Mouse (Mus musculus): ENCODE results near the gene Zrsr2. TPM values are rescaled to one million over a fixed set of nuclear protein-coding genes. Genes with fewer than 3 reads are reported as not detected.

Zrsr2 gene
- polyA plus RNA-seq (2012; fragmentation: generic; extraction: Trizol), result 18.7 TPM

DNA sequence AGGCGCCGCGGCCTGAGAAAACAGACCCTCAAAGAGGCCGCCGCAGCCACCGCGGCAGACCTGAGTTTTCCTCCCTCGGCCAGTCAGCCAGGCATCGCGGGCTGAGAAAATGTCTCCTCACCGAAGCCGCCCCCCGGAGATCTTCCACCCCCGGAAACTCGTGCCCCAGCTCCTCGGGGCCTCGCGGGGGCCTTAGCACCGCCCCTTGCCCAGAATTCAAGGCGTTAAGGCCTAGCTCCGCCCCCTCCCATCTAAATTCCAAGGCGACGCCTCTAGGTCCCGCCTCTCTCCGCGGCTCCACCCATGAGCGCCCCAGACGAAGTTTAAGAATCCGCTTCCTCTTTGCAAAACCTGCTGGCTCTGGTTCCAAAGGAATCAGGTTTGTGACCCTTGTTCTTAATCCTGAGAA is at the start of gene Zrsr2:
Gene Zrsr2, minus strand, starts transcription at position 195 of the 409 bp plus-strand sequence.
- H3K4me2 ChIP-seq (ENCODE audit: low read depth), result peak within 1 kb of the TSS; percentile 78
- TF ChIP-seq POLR2A (IDR thresholded peaks at IDR 0.05; ENCODE audit: insufficient read length, low read depth), result peak; percentile 20
- TF ChIP-seq USF1 (IDR thresholded peaks at IDR 0.05; ENCODE audit: low read depth), result no peak
- peak within 1 kb of the TSS; percentile 52 for H3K4me3 ChIP-seq
- H3K27me3 ChIP-seq (ENCODE audit: control insufficient read depth, insufficient read depth, insufficient read length), result no peaks in the 10 kb centered on the region
- H3K36me3 ChIP-seq (ENCODE audit: control insufficient read depth, insufficient read depth), result peaks cover 19% of the 10 kb centered on the region
- peak within 1 kb of the TSS; percentile 66 for H3ac ChIP-seq (ENCODE audit: control insufficient read depth, insufficient read length)
- H3K79me2 ChIP-seq (ENCODE audit: control insufficient read depth, insufficient read depth), result peaks cover 19% of the 10 kb centered on the region

DNA sequence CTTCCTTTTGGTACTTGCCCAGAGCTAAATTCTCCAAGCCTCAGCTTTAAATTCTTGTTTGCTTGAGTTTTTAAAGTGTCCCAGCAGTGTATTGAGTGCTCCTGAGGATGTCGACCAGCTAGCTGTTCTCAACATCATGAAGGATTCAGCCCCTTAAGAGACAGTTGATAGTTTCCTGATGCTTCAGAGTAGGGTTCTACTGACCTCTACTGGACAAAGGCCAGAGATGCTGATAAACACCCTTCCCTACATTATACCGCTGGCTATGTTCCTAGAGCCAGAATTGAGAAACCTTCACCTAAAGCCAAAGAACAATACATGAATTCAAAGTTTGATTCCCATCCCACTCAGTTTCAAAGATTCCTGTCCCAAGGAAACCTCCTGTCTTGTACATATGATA is 46.3 kb upstream of the Zrsr2 start:
- TF ChIP-seq POLR2A (IDR thresholded peaks at IDR 0.05; ENCODE audit: insufficient read length, low read depth) (no peak), MAX (IDR thresholded peaks at IDR 0.05; ENCODE audit: low read depth) (no peak)
- no peak overlapping the region for H3K4me2 ChIP-seq (ENCODE audit: low read depth)
- H3ac ChIP-seq (ENCODE audit: control insufficient read depth, insufficient read length), result no peak overlapping the region
- H3K79me2 ChIP-seq (ENCODE audit: control insufficient read depth, insufficient read depth), result no peaks in the 10 kb centered on the region
- no peaks in the 10 kb centered on the region for H3K27me3 ChIP-seq (ENCODE audit: control insufficient read depth, insufficient read depth, insufficient read length)
- no peaks in the 10 kb centered on the region for H3K36me3 ChIP-seq (ENCODE audit: control insufficient read depth, insufficient read depth)
- H3K4me3 ChIP-seq, result no peak overlapping the region

DNA sequence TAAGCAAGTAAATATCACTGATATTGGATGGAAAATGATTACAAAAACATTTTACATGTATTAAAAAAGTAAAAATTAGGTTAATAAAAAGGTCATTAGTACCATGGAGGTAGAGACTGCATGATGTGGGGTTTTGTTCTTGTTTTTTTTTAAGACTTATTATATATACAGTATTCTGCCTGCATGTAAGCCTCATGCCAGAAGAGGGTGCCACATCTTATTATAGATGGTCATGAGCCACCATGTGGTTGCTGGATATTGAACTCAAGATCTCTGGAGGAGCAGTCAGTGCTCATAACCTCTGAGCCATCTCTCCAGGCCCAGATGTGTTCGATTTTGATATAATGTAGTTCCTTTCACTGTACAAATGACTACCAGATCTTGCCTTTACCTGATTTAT is 41.4 kb upstream of the Zrsr2 start:
- Histone ChIP-seq H3K79me2 (ENCODE audit: control insufficient read depth, insufficient read depth) (no peaks in the 10 kb centered on the region), H3K4me3 (no peak overlapping the region), H3ac (ENCODE audit: control insufficient read depth, insufficient read length) (no peak overlapping the region), H3K27me3 (ENCODE audit: control insufficient read depth, insufficient read depth, insufficient read length) (no peaks in the 10 kb centered on the region), H3K36me3 (ENCODE audit: control insufficient read depth, insufficient read depth) (no peaks in the 10 kb centered on the region), H3K4me2 (ENCODE audit: low read depth) (no peak overlapping the region)
- no peak for TF ChIP-seq POLR2AphosphoS2 (IDR thresholded peaks at IDR 0.05; ENCODE audit: insufficient read length, low read depth)
- no peak for TF ChIP-seq E2F4 (IDR thresholded peaks at IDR 0.05; ENCODE audit: insufficient read depth)
- TF ChIP-seq USF1 (IDR thresholded peaks at IDR 0.05; ENCODE audit: low read depth), result no peak
- TF ChIP-seq CEBPB (IDR thresholded peaks at IDR 0.05; ENCODE audit: insufficient read depth, poor library complexity, severe bottlenecking), result no peak
- no peak for TF ChIP-seq MYOG (IDR thresholded peaks at IDR 0.05; ENCODE audit: control insufficient read depth in 1 of 3, insufficient read depth in 1 of 3, insufficient read length in 2 of 3, low read depth in 2 of 3)
- TF ChIP-seq MYOD1 (IDR thresholded peaks at IDR 0.05; ENCODE audit: control insufficient read depth in 1 of 3, insufficient read length in 2 of 3, low read depth in 2 of 3), result no peak
- TF ChIP-seq TCF12 (IDR thresholded peaks at IDR 0.05; ENCODE audit: insufficient read depth, poor library complexity, severe bottlenecking), result no peak
- no peak for TF ChIP-seq POLR2A (IDR thresholded peaks at IDR 0.05; ENCODE audit: insufficient read length, low read depth)
- no peak for TF ChIP-seq TCF3 (IDR thresholded peaks at IDR 0.05; ENCODE audit: insufficient read length, low read depth)
- TF ChIP-seq SRF (IDR thresholded peaks at IDR 0.05; ENCODE audit: control insufficient read depth, insufficient read length, low read depth), result no peak
- TF ChIP-seq MAX (IDR thresholded peaks at IDR 0.05; ENCODE audit: low read depth), result no peak
- TF ChIP-seq REST (IDR thresholded peaks at IDR 0.05; ENCODE audit: insufficient read depth, insufficient read length), result no peak

DNA sequence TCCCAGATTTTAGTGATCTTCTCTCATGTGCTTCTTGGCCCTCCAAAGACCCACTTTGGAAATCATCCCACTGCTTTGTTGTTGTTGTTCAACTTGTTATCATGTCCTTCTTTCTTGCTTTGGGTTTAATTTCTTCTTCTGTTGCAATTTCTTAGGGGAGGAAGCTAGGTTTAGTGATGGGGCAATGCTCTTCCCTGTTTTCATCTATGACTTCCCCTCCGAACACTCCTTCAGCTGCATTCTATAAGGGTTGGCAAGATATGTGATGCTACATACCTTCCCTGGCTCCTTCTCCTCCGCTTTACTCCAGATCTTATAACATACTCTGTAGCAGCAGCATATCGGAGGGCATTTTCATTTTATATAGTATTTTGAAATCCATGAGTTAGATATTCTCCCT is 38.3 kb upstream of the Zrsr2 start:
- Histone ChIP-seq H3K4me3 (no peak overlapping the region), H3K79me2 (ENCODE audit: control insufficient read depth, insufficient read depth) (no peaks in the 10 kb centered on the region), H3K4me2 (ENCODE audit: low read depth) (no peak overlapping the region), H3ac (ENCODE audit: control insufficient read depth, insufficient read length) (no peak overlapping the region), H3K27me3 (ENCODE audit: control insufficient read depth, insufficient read depth, insufficient read length) (no peaks in the 10 kb centered on the region), H3K36me3 (ENCODE audit: control insufficient read depth, insufficient read depth) (no peaks in the 10 kb centered on the region)
- TF ChIP-seq TCF12 (IDR thresholded peaks at IDR 0.05; ENCODE audit: insufficient read depth, poor library complexity, severe bottlenecking), result no peak

DNA sequence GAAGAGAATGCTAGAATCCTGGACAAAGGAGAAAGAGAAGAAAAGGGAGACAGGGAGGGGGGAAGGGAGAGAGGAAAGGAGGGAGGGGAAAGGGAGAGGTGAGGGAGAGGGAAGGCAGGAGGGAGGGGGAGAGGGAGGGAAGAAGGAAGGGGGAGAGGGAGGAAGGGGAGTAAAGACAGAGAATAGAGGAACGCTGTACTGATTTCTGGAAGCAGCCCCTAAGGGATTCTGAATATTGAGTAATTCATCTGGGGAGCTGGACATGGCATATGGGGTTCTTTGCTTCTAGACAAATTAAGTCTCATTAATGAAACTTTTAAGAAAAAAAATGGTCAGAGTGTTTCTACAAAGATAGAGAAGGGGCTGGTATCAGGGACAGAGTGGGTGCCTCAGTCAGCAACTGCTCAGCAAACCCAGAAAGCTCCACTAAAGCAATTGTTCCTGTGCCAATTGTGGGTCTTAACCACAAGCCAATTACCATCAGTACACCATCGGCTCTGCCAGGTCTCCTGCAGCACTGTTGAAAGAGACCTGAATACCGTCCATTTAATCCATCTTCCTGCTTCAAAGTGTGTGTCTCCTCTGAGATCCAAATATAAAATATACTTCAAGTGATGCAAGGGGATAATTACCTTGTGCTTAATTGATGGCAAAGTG is 29.4 kb upstream of the Zrsr2 start:
- no peak overlapping the region for H3K4me2 ChIP-seq (ENCODE audit: low read depth)
- H3ac ChIP-seq (ENCODE audit: control insufficient read depth, insufficient read length), result no peak overlapping the region
- TF ChIP-seq TCF3 (IDR thresholded peaks at IDR 0.05; ENCODE audit: insufficient read length, low read depth), result no peak
- TF ChIP-seq SRF (IDR thresholded peaks at IDR 0.05; ENCODE audit: control insufficient read depth, insufficient read length, low read depth), result no peak
- no peak for TF ChIP-seq POLR2AphosphoS2 (IDR thresholded peaks at IDR 0.05; ENCODE audit: insufficient read length, low read depth)
- TF ChIP-seq USF1 (IDR thresholded peaks at IDR 0.05; ENCODE audit: low read depth), result no peak
- TF ChIP-seq TCF12 (IDR thresholded peaks at IDR 0.05; ENCODE audit: insufficient read depth, poor library complexity, severe bottlenecking), result no peak
- no peak for TF ChIP-seq REST (IDR thresholded peaks at IDR 0.05; ENCODE audit: insufficient read depth, insufficient read length)
- TF ChIP-seq MAX (IDR thresholded peaks at IDR 0.05; ENCODE audit: low read depth), result no peak
- no peak for TF ChIP-seq MYOG (IDR thresholded peaks at IDR 0.05; ENCODE audit: control insufficient read depth in 1 of 3, insufficient read depth in 1 of 3, insufficient read length in 2 of 3, low read depth in 2 of 3)
- no peak for TF ChIP-seq MYOD1 (IDR thresholded peaks at IDR 0.05; ENCODE audit: control insufficient read depth in 1 of 3, insufficient read length in 2 of 3, low read depth in 2 of 3)
- no peak for TF ChIP-seq POLR2A (IDR thresholded peaks at IDR 0.05; ENCODE audit: insufficient read length, low read depth)
- no peak for TF ChIP-seq E2F4 (IDR thresholded peaks at IDR 0.05; ENCODE audit: insufficient read depth)
- no peak for TF ChIP-seq CEBPB (IDR thresholded peaks at IDR 0.05; ENCODE audit: insufficient read depth, poor library complexity, severe bottlenecking)
- no peaks in the 10 kb centered on the region for H3K79me2 ChIP-seq (ENCODE audit: control insufficient read depth, insufficient read depth)
- no peaks in the 10 kb centered on the region for H3K36me3 ChIP-seq (ENCODE audit: control insufficient read depth, insufficient read depth)
- no peak overlapping the region for H3K4me3 ChIP-seq
- H3K27me3 ChIP-seq (ENCODE audit: control insufficient read depth, insufficient read depth, insufficient read length), result no peaks in the 10 kb centered on the region

All from myocyte (in vitro differentiated cells).